Mouse (Mus musculus): ENCODE measurements around the gene Gm20441. TPM values are rescaled to one million over a fixed set of nuclear protein-coding genes. Genes with fewer than 3 reads are reported as not detected.
A peak's percentile ranks its signal among the peaks of the same experiment; 100 is the strongest.

Gene Gm20441
- total and polyA plus RNA-seq, 3 experiments: not detected

GRCm38 (mm10) chr10:75798176-75798696 is 17.5 kb upstream of the Gm20441 start, which contains the start of gene Gstt1:
Gene Gstt1, minus strand, starts transcription at chr10:75798584.
- no peaks in the 10 kb centered on the region for H3K27me3 ChIP-seq (ENCODE audit: control insufficient read depth, insufficient read depth, low read length)
- 0 out of 2 replicates have a peak, but pooled peaks cover 1% of the 10 kb centered on the region for H3K4me1 ChIP-seq (ENCODE audit: control insufficient read depth, insufficient read depth, low read length)
- no peaks in the 10 kb centered on the region for H3K79me2 ChIP-seq (replicated peaks; ENCODE audit: control insufficient read depth, insufficient read depth, low read length)
- peak within 1 kb of the TSS; percentile 58 for H3K4me3 ChIP-seq
- TF ChIP-seq EP300 (IDR thresholded peaks at IDR 0.05; ENCODE audit: insufficient read depth, low read depth, low read length) (no peak), POLR2A (IDR thresholded peaks at IDR 0.05; ENCODE audit: insufficient read depth, low read depth, low read length) (peak; percentile 81), CTCF (IDR thresholded peaks at IDR 0.05) (no peak)
- intact Hi-C loops (cut with DNase I): loop anchor here (2.0 kb wide), 1 partner anchor 25 kb away; the partner anchor contains the start of gene Ddt
- H3K36me3 ChIP-seq (ENCODE audit: control insufficient read depth, insufficient read depth, low read length): no peaks in the 10 kb centered on the region
- peak within 1 kb of the TSS; percentile 64 for H3K9ac ChIP-seq (ENCODE audit: low read depth, low read length)
- H3K27ac ChIP-seq: peak within 1 kb of the TSS; percentile 69
- 1% methylated on average over 18 of the region's 18 CpGs for WGBS
- peak; percentile 82 to 84 for DNase-seq

- DNase-seq: peak; percentile 73 to 78
- TF ChIP-seq EP300 (IDR thresholded peaks at IDR 0.05; ENCODE audit: insufficient read depth, low read depth, low read length) (no peak), POLR2A (IDR thresholded peaks at IDR 0.05; ENCODE audit: insufficient read depth, low read depth, low read length) (peak; percentile 50), CTCF (IDR thresholded peaks at IDR 0.05) (0 out of 2 replicates have a peak, but pooled peaks have one; percentile 12)
- no peaks in the 10 kb centered on the region for H3K27me3 ChIP-seq (ENCODE audit: control insufficient read depth, insufficient read depth, low read length)
- H3K79me2 ChIP-seq (replicated peaks; ENCODE audit: control insufficient read depth, insufficient read depth, low read length): no peaks in the 10 kb centered on the region
- H3K27ac ChIP-seq: peak overlapping the region; percentile 69
- 0% methylated on average over 12 of the region's 12 CpGs for WGBS
- H3K9ac ChIP-seq (ENCODE audit: low read depth, low read length): peak overlapping the region; percentile 64
- H3K36me3 ChIP-seq (ENCODE audit: control insufficient read depth, insufficient read depth, low read length): no peaks in the 10 kb centered on the region
- 0 out of 2 replicates have a peak, but pooled peaks cover 1% of the 10 kb centered on the region for H3K4me1 ChIP-seq (ENCODE audit: control insufficient read depth, insufficient read depth, low read length)
- intact Hi-C loops (cut with DNase I): loop anchor here (2.0 kb wide), 2 partner anchors 25 to 35 kb away; partner anchors contain the start of gene Ddt
- peak overlapping the region; percentile 58 for H3K4me3 ChIP-seq
These were observed 16.9 kb upstream of the Gm20441 start for GRCm38 (mm10) chr10:75797619-75798175.

- Histone ChIP-seq H3K79me2 (replicated peaks; ENCODE audit: control insufficient read depth, insufficient read depth, low read length) (no peaks in the 10 kb centered on the region), H3K4me1 (ENCODE audit: control insufficient read depth, insufficient read depth, low read length) (0 out of 2 replicates have a peak, but pooled peaks cover 1% of the 10 kb centered on the region), H3K27me3 (ENCODE audit: control insufficient read depth, insufficient read depth, low read length) (no peaks in the 10 kb centered on the region), H3K9ac (ENCODE audit: low read depth, low read length) (0 out of 2 replicates have a peak overlapping the region, but pooled peaks have one; percentile 13), H3K27ac (peak overlapping the region; percentile 2; the same call in 1 of the 2 replicates), H3K4me3 (peak overlapping the region; percentile 58), H3K36me3 (ENCODE audit: control insufficient read depth, insufficient read depth, low read length) (no peaks in the 10 kb centered on the region)
- no peak for DNase-seq
- intact Hi-C loops (cut with DNase I): loop anchor here (2.0 kb wide), 1 partner anchor 36 kb away; no protein-coding TSS in a partner anchor
- TF ChIP-seq EP300 (IDR thresholded peaks at IDR 0.05; ENCODE audit: insufficient read depth, low read depth, low read length): no peak
- no peak for TF ChIP-seq POLR2A (IDR thresholded peaks at IDR 0.05; ENCODE audit: insufficient read depth, low read depth, low read length)
- TF ChIP-seq CTCF (IDR thresholded peaks at IDR 0.05): no peak
- 48% methylated on average over 11 of the region's 11 CpGs for WGBS
These were observed 16.2 kb upstream of the Gm20441 start for GRCm38 (mm10) chr10:75796731-75797516.

GRCm38 (mm10) chr10:75794880-75795279 is 14.1 kb upstream of the Gm20441 start:
- Histone ChIP-seq H3K79me2 (replicated peaks; ENCODE audit: control insufficient read depth, insufficient read depth, low read length) (no peaks in the 10 kb centered on the region), H3K27me3 (ENCODE audit: control insufficient read depth, insufficient read depth, low read length) (no peaks in the 10 kb centered on the region), H3K27ac (no peak overlapping the region), H3K36me3 (ENCODE audit: control insufficient read depth, insufficient read depth, low read length) (no peaks in the 10 kb centered on the region), H3K4me3 (no peak overlapping the region), H3K9ac (ENCODE audit: low read depth, low read length) (no peak overlapping the region), H3K4me1 (ENCODE audit: control insufficient read depth, insufficient read depth, low read length) (0 out of 2 replicates have a peak, but pooled peaks cover 1% of the 10 kb centered on the region)
- no peak for DNase-seq
- intact Hi-C loops (cut with DNase I): no loop called here
- 41% methylated on average over 3 of the region's 3 CpGs for WGBS
- no peak for TF ChIP-seq CTCF (IDR thresholded peaks at IDR 0.05)
- TF ChIP-seq EP300 (IDR thresholded peaks at IDR 0.05; ENCODE audit: insufficient read depth, low read depth, low read length): no peak
- TF ChIP-seq POLR2A (IDR thresholded peaks at IDR 0.05; ENCODE audit: insufficient read depth, low read depth, low read length): no peak

GRCm38 (mm10) chr10:75790773-75791172 is 10.0 kb upstream of the Gm20441 start:
- no peak overlapping the region for H3K27ac ChIP-seq
- H3K4me3 ChIP-seq: no peak overlapping the region
- H3K79me2 ChIP-seq (replicated peaks; ENCODE audit: control insufficient read depth, insufficient read depth, low read length): no peaks in the 10 kb centered on the region
- no peaks in the 10 kb centered on the region for H3K36me3 ChIP-seq (ENCODE audit: control insufficient read depth, insufficient read depth, low read length)
- intact Hi-C loops (cut with DNase I): no loop called here
- H3K9ac ChIP-seq (ENCODE audit: low read depth, low read length): no peak overlapping the region
- DNase-seq: no peak
- H3K4me1 ChIP-seq (ENCODE audit: control insufficient read depth, insufficient read depth, low read length): no peaks in the 10 kb centered on the region
- TF ChIP-seq CTCF (IDR thresholded peaks at IDR 0.05): peak; percentile 29; the same call in 1 of the 2 replicates
- no peak for TF ChIP-seq EP300 (IDR thresholded peaks at IDR 0.05; ENCODE audit: insufficient read depth, low read depth, low read length)
- 22% methylated on average over 7 of the region's 7 CpGs for WGBS
- no peaks in the 10 kb centered on the region for H3K27me3 ChIP-seq (ENCODE audit: control insufficient read depth, insufficient read depth, low read length)
